Mouse (Mus musculus) intestine, embryonic 15.5 days (tissue): Measurements from ENCODE around the gene Ubl5. TPM values are rescaled to one million over a fixed set of nuclear protein-coding genes. Genes with fewer than 3 reads are reported as not detected.

Experiments used
- ATAC-seq: fragments of 200-750 bp; cut with Nextera tagmentation; 2 replicates; pipeline ENCODE4 v1.8.0; 2017; ENCODE audit warnings: moderate TSS enrichment, moderate library complexity
- H3K27ac ChIP-seq: fragments of 300-500 bp; sonication (generic); 2 replicates; pipeline ENCODE4 v1.5.1; 2015; ENCODE audit warnings: mild to moderate bottlenecking, inconsistent platforms
- H3K27me3 ChIP-seq: fragments of 300-500 bp; sonication (generic); replicated peaks from 2 replicates; pipeline ENCODE4 v1.6.1; 2015; ENCODE audit warnings: inconsistent platforms
- H3K36me3 ChIP-seq: fragments of 300-500 bp; sonication (generic); 2 replicates; pipeline ENCODE4 v1.6.1; 2015; ENCODE audit warnings: inconsistent platforms
- H3K4me1 ChIP-seq: fragments of 300-500 bp; sonication (generic); replicated peaks from 2 replicates; pipeline ENCODE4 v1.6.1; 2015; ENCODE audit warnings: inconsistent platforms
- H3K4me2 ChIP-seq: fragments of 300-500 bp; sonication (generic); replicated peaks from 2 replicates; pipeline ENCODE4 v1.6.1; 2015; ENCODE audit warnings: mild to moderate bottlenecking, inconsistent platforms
- H3K4me3 ChIP-seq: fragments of 300-500 bp; sonication (generic); replicated peaks from 2 replicates; pipeline ENCODE4 v1.5.1; 2015; ENCODE audit warnings: inconsistent platforms
- H3K9ac ChIP-seq: fragments of 300-500 bp; sonication (generic); 2 replicates; pipeline ENCODE4 v1.6.1; 2015; ENCODE audit warnings: inconsistent platforms
- H3K9me3 ChIP-seq: fragments of 300-500 bp; sonication (generic); 2 replicates; pipeline ENCODE4 v1.6.1; 2016; ENCODE audit warnings: inconsistent platforms
- WGBS: fragments of 180-500 bp; shearing (Covaris S2); methylation state at CpG from one replicate; pipeline ENCODE4 v1.1.7; 2015; 5-methylcytosine and 5-hydroxymethylcytosine counted together
- polyA plus RNA-seq: library from polyadenylated mRNA; unstranded; fragments of >200 nt; fragmentation: Nextera tagmentation; extraction: Ambion mirVana; gene quantifications from 2 replicates; pipeline ENCODE4 v1.2.1, GENCODE M21; 2015

Gene Ubl5
- polyA plus RNA-seq, 1 experiment from 2014 or later = 399 TPM

- 93% methylated on average over 4 of the region's 4 CpGs for WGBS
- Histone ChIP-seq H3K36me3 (peaks cover 12% of the 10 kb centered on the region; the same call in 1 of the 2 replicates), H3K4me1 (peaks cover 8% of the 10 kb centered on the region; the same call in 1 of the 2 replicates), H3K4me3 (no peak overlapping the region), H3K9ac (no peak overlapping the region), H3K27ac (no peak overlapping the region), H3K27me3 (no peaks in the 10 kb centered on the region), H3K9me3 (no peaks in the 10 kb centered on the region), H3K4me2 (no peak overlapping the region)
- ATAC-seq = no peak
Observed at GRCm38 (mm10) chr9:20639486-20639885, 3.2 kb upstream of the Ubl5 start.

- Histone ChIP-seq H3K36me3 (peaks cover 13% of the 10 kb centered on the region; the same call in 1 of the 2 replicates), H3K4me2 (peak overlapping the region; percentile 70), H3K27ac (0 out of 2 replicates have a peak overlapping the region, but pooled peaks have one; percentile 98), H3K9ac (peak overlapping the region; percentile 76), H3K4me1 (peaks cover 12% of the 10 kb centered on the region; the same call in 1 of the 2 replicates), H3K27me3 (no peaks in the 10 kb centered on the region), H3K9me3 (no peaks in the 10 kb centered on the region), H3K4me3 (peak overlapping the region; percentile 72)
- WGBS = 15% methylated on average over 6 of the region's 6 CpGs
- no peak for ATAC-seq
Observed at GRCm38 (mm10) chr9:20641501-20641900, 1.2 kb upstream of the Ubl5 start.

GRCm38 (mm10) chr9:20642896-20643466 is 303 bp downstream of the Ubl5 start:
- peaks cover 8% of the 10 kb centered on the region; the same call in 1 of the 2 replicates for H3K36me3 ChIP-seq
- H3K27me3 ChIP-seq = no peaks in the 10 kb centered on the region
- 0% methylated on average over 30 of the region's 30 CpGs for WGBS
- H3K4me2 ChIP-seq = peak overlapping the region; percentile 70
- H3K4me1 ChIP-seq = peaks cover 12% of the 10 kb centered on the region; the same call in 1 of the 2 replicates
- H3K27ac ChIP-seq = peak overlapping the region; percentile 98
- peak; percentile 86 for ATAC-seq
- peak overlapping the region; percentile 81 for H3K9ac ChIP-seq
- no peaks in the 10 kb centered on the region for H3K9me3 ChIP-seq
- H3K4me3 ChIP-seq = peak overlapping the region; percentile 72

GRCm38 (mm10) chr9:20643781-20644180 is 1.1 kb downstream of the Ubl5 start:
- WGBS = 5% methylated on average over 13 of the region's 13 CpGs
- H3K4me1 ChIP-seq = peaks cover 12% of the 10 kb centered on the region; the same call in 1 of the 2 replicates
- peak overlapping the region; percentile 81 for H3K9ac ChIP-seq
- no peaks in the 10 kb centered on the region for H3K9me3 ChIP-seq
- no peak for ATAC-seq
- peak overlapping the region; percentile 72 for H3K4me3 ChIP-seq
- no peaks in the 10 kb centered on the region for H3K27me3 ChIP-seq
- no peak overlapping the region for H3K27ac ChIP-seq
- H3K4me2 ChIP-seq = peak overlapping the region; percentile 70
- peaks cover 5% of the 10 kb centered on the region; the same call in 1 of the 2 replicates for H3K36me3 ChIP-seq

GRCm38 (mm10) chr9:20644360-20645081 is 1.8 kb downstream of the Ubl5 start, which contains the start of gene Fbxl12:
Fbxl12 (minus strand) TSS chr9:20644767.
- Histone ChIP-seq H3K4me3 (peak within 1 kb of the TSS; percentile 72), H3K4me2 (peak within 1 kb of the TSS; percentile 70), H3K36me3 (0 out of 2 replicates have a peak, but pooled peaks cover 7% of the 10 kb centered on the region), H3K27ac (peak within 1 kb of the TSS; percentile 81), H3K9ac (peak within 1 kb of the TSS; percentile 81), H3K27me3 (no peaks in the 10 kb centered on the region), H3K9me3 (no peaks in the 10 kb centered on the region), H3K4me1 (peaks cover 12% of the 10 kb centered on the region; the same call in 1 of the 2 replicates)
- ATAC-seq = peak; percentile 34
- under 1% methylated on average over 43 of the region's 43 CpGs for WGBS

- Histone ChIP-seq H3K27ac (peak overlapping the region; percentile 81), H3K27me3 (no peaks in the 10 kb centered on the region), H3K9ac (peak overlapping the region; percentile 81), H3K4me3 (peak overlapping the region; percentile 72), H3K36me3 (0 out of 2 replicates have a peak, but pooled peaks cover 7% of the 10 kb centered on the region), H3K9me3 (no peaks in the 10 kb centered on the region), H3K4me1 (peaks cover 12% of the 10 kb centered on the region; the same call in 1 of the 2 replicates), H3K4me2 (peak overlapping the region; percentile 70)
- WGBS = 4% methylated on average over 17 of the region's 17 CpGs
- ATAC-seq = no peak
Observed at GRCm38 (mm10) chr9:20645121-20645520, 2.4 kb downstream of the Ubl5 start.

- under 1% methylated on average over 45 of the region's 45 CpGs for WGBS
- peak within 1 kb of the TSS; percentile 73 for H3K4me3 ChIP-seq
- no peak within 1 kb of the TSS for H3K27ac ChIP-seq
- H3K36me3 ChIP-seq = peaks cover 13% of the 10 kb centered on the region; the same call in 1 of the 2 replicates
- peak; percentile 100 for ATAC-seq
- H3K4me2 ChIP-seq = peak within 1 kb of the TSS; percentile 74
- peak within 1 kb of the TSS; percentile 83 for H3K9ac ChIP-seq
- peaks cover 19% of the 10 kb centered on the region for H3K4me1 ChIP-seq
- no peaks in the 10 kb centered on the region for H3K27me3 ChIP-seq
- H3K9me3 ChIP-seq = no peaks in the 10 kb centered on the region
Observed at GRCm38 (mm10) chr9:20651602-20652259, 9.1 kb downstream of the Ubl5 start, which contains the start of gene Pin1. Pin1 (plus strand) TSS chr9:20652095.

- 0% methylated on average over 25 of the region's 25 CpGs for WGBS
- no peaks in the 10 kb centered on the region for H3K9me3 ChIP-seq
- peak overlapping the region; percentile 73 for H3K4me3 ChIP-seq
- H3K4me2 ChIP-seq = peak overlapping the region; percentile 74
- no peak overlapping the region for H3K27ac ChIP-seq
- no peaks in the 10 kb centered on the region for H3K27me3 ChIP-seq
- H3K36me3 ChIP-seq = peaks cover 12% of the 10 kb centered on the region; the same call in 1 of the 2 replicates
- peak; percentile 21; the same call in 1 of the 2 replicates for ATAC-seq
- peaks cover 19% of the 10 kb centered on the region for H3K4me1 ChIP-seq
- peak overlapping the region; percentile 83 for H3K9ac ChIP-seq
Observed at GRCm38 (mm10) chr9:20652260-20652658, 9.6 kb downstream of the Ubl5 start.

GRCm38 (mm10) chr9:20653859-20654258 is 11.2 kb downstream of the Ubl5 start:
- no peak for ATAC-seq
- Histone ChIP-seq H3K4me3 (no peak overlapping the region), H3K9me3 (no peaks in the 10 kb centered on the region), H3K4me2 (0 out of 2 replicates have a peak overlapping the region, but pooled peaks have one; percentile 74), H3K4me1 (peaks cover 19% of the 10 kb centered on the region), H3K27ac (no peak overlapping the region), H3K9ac (no peak overlapping the region), H3K36me3 (peaks cover 21% of the 10 kb centered on the region), H3K27me3 (no peaks in the 10 kb centered on the region)
- WGBS = 96% methylated on average over 3 of the region's 3 CpGs

- Histone ChIP-seq H3K9ac (no peak overlapping the region), H3K27ac (no peak overlapping the region), H3K9me3 (no peaks in the 10 kb centered on the region), H3K4me1 (peaks cover 16% of the 10 kb centered on the region), H3K4me2 (no peak overlapping the region), H3K4me3 (no peak overlapping the region), H3K27me3 (no peaks in the 10 kb centered on the region), H3K36me3 (peaks cover 32% of the 10 kb centered on the region)
- ATAC-seq = no peak
- 88% methylated on average over 3 of the region's 3 CpGs for WGBS
Observed at GRCm38 (mm10) chr9:20657546-20657945, 14.9 kb downstream of the Ubl5 start.

- Histone ChIP-seq H3K27me3 (no peaks in the 10 kb centered on the region), H3K27ac (no peak overlapping the region), H3K4me1 (no peaks in the 10 kb centered on the region; the same call in 1 of the 2 replicates), H3K4me3 (no peak overlapping the region), H3K4me2 (no peak overlapping the region), H3K36me3 (peaks cover 39% of the 10 kb centered on the region), H3K9ac (no peak overlapping the region), H3K9me3 (no peaks in the 10 kb centered on the region)
- ATAC-seq = peak; percentile 44; the same call in 1 of the 2 replicates
- 60% methylated on average over 3 of the region's 3 CpGs for WGBS
Observed at GRCm38 (mm10) chr9:20662325-20662724, 19.6 kb downstream of the Ubl5 start.

GRCm38 (mm10) chr9:20662874-20663273 is 20.2 kb downstream of the Ubl5 start:
- Histone ChIP-seq H3K36me3 (peaks cover 33% of the 10 kb centered on the region), H3K9ac (no peak overlapping the region), H3K27ac (no peak overlapping the region), H3K4me3 (no peak overlapping the region), H3K4me2 (no peak overlapping the region), H3K9me3 (no peaks in the 10 kb centered on the region), H3K4me1 (no peaks in the 10 kb centered on the region; the same call in 1 of the 2 replicates), H3K27me3 (no peaks in the 10 kb centered on the region)
- 88% methylated on average over 8 of the region's 8 CpGs for WGBS
- no peak for ATAC-seq
